Mouse (Mus musculus): Measurements from ENCODE around the gene Fgf14. TPM values are rescaled to one million over a fixed set of nuclear protein-coding genes. Genes with fewer than 3 reads are reported as not detected.
A peak's percentile ranks its signal among the peaks of the same experiment; 100 is the strongest.

Fgf14 gene
- polyA plus RNA-seq, 1 experiment from 2014 or later = 13.0 TPM

DNA sequence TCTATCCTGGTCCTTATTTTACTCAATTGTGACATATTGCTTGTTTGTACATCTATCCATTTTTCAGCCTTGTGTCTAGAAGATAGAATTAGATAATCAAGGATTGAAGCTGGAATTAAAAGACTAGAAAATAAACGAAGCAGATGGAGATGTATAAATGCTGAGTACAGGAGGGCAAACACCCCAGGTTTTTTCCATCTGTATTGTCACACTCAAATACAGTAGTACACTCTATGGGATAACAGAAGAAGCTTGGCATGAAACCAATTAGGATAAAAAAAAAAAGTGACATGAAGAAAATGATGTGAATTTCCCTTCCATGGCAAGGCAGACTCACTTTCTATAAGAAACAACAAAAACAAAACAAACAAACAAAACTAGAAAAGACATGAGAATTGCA, 429.4 kb downstream of the Fgf14 start:
- WGBS = 74% methylated on average over 1 of the region's 1 CpGs
- no peak for ATAC-seq (ENCODE audit: low FRiP score)

GRCm38 (mm10) chr14:124223445-124223844, 453.5 kb downstream of the Fgf14 start:
- H3K27ac ChIP-seq = no peak overlapping the region
- H3K36me3 ChIP-seq (replicated peaks) = no peaks in the 10 kb centered on the region
- no peak for ATAC-seq (ENCODE audit: low FRiP score)
- no peaks in the 10 kb centered on the region for H3K4me1 ChIP-seq
- H3K4me2 ChIP-seq = no peak overlapping the region
- H3K4me3 ChIP-seq (replicated peaks) = no peak overlapping the region
- no peaks in the 10 kb centered on the region for H3K27me3 ChIP-seq
- no peaks in the 10 kb centered on the region for H3K9me3 ChIP-seq
- no peak overlapping the region for H3K9ac ChIP-seq
- WGBS = 66% methylated on average over 2 of the region's 2 CpGs

More for the DNA sequence above, 429.4 kb downstream of the Fgf14 start:
- Histone ChIP-seq H3K9me3 (no peaks in the 10 kb centered on the region), H3K4me1 (no peaks in the 10 kb centered on the region), H3K4me2 (no peak overlapping the region), H3K36me3 (replicated peaks) (no peaks in the 10 kb centered on the region), H3K4me3 (replicated peaks) (no peak overlapping the region), H3K9ac (no peak overlapping the region), H3K27ac (no peak overlapping the region), H3K27me3 (no peaks in the 10 kb centered on the region)

DNA sequence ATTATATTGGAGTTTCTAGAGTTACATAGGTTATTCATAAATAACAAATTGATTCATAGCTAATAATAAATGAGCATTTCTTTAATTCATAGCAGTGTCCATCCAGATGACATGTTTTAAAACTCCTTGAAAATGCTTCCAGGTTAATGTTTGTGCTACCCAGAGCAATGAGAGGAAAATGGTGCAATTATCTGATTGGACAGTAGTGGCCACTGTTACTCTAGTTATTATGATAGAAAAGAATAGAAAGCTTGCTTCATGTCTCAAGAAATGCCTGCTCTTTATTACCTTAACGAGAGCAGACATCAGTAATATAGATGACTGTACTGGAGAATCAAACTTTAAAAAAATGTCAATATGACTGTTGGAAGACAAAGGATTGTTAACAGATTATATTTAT, 454.5 kb downstream of the Fgf14 start:
- ATAC-seq (ENCODE audit: low FRiP score) = peak; percentile 64
- no peaks in the 10 kb centered on the region for H3K36me3 ChIP-seq (replicated peaks)
- 21% methylated on average over 1 of the region's 1 CpGs for WGBS

GRCm38 (mm10) chr14:124220979-124221378, 455.9 kb downstream of the Fgf14 start:
- Histone ChIP-seq H3K36me3 (replicated peaks) (no peaks in the 10 kb centered on the region), H3K4me1 (no peaks in the 10 kb centered on the region), H3K27me3 (no peaks in the 10 kb centered on the region), H3K4me3 (replicated peaks) (no peak overlapping the region), H3K9me3 (no peaks in the 10 kb centered on the region), H3K4me2 (no peak overlapping the region), H3K27ac (no peak overlapping the region), H3K9ac (no peak overlapping the region)
- 72% methylated on average over 2 of the region's 2 CpGs for WGBS
- ATAC-seq (ENCODE audit: low FRiP score) = no peak

More for the DNA sequence above, 454.5 kb downstream of the Fgf14 start:
- no peaks in the 10 kb centered on the region for H3K4me1 ChIP-seq
- H3K9ac ChIP-seq = no peak overlapping the region
- H3K27ac ChIP-seq = no peak overlapping the region
- no peaks in the 10 kb centered on the region for H3K9me3 ChIP-seq
- H3K4me3 ChIP-seq (replicated peaks) = no peak overlapping the region
- H3K27me3 ChIP-seq = no peaks in the 10 kb centered on the region
- no peak overlapping the region for H3K4me2 ChIP-seq

DNA sequence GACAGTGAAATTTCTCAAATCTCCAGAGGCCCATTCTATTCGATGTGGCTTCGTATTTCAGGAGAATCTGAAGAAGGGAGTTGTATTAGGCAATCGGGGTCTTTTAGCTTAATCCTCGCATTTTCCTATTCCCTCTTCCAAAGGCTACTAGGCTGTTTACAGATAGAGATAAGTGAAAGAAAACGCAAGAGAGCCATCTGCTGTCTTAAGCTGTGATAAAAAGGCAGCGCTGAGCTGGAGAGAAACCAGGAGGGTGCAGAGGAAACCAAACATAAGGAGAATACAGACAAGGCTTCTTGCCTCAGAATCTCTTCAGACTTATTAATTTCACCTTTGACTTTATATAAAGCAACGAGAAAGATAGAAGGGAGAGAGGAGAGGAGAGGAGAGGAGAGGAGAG, 481.1 kb downstream of the Fgf14 start:
- no peak for ATAC-seq (ENCODE audit: low FRiP score)
- Histone ChIP-seq H3K4me1 (peaks cover 18% of the 10 kb centered on the region), H3K9ac (no peak overlapping the region), H3K4me3 (replicated peaks) (no peak overlapping the region), H3K27me3 (peaks cover 23% of the 10 kb centered on the region), H3K36me3 (replicated peaks) (no peaks in the 10 kb centered on the region), H3K9me3 (no peaks in the 10 kb centered on the region), H3K4me2 (no peak overlapping the region), H3K27ac (no peak overlapping the region)
- WGBS = 14% methylated on average over 7 of the region's 7 CpGs

GRCm38 (mm10) chr14:124195331-124195730, 481.6 kb downstream of the Fgf14 start:
- Histone ChIP-seq H3K36me3 (replicated peaks) (no peaks in the 10 kb centered on the region), H3K27me3 (peaks cover 23% of the 10 kb centered on the region), H3K9ac (no peak overlapping the region), H3K4me2 (no peak overlapping the region), H3K4me1 (peaks cover 18% of the 10 kb centered on the region), H3K27ac (no peak overlapping the region), H3K9me3 (no peaks in the 10 kb centered on the region), H3K4me3 (replicated peaks) (no peak overlapping the region)
- ATAC-seq (ENCODE audit: low FRiP score) = no peak
- 32% methylated on average over 10 of the region's 10 CpGs for WGBS

DNA sequence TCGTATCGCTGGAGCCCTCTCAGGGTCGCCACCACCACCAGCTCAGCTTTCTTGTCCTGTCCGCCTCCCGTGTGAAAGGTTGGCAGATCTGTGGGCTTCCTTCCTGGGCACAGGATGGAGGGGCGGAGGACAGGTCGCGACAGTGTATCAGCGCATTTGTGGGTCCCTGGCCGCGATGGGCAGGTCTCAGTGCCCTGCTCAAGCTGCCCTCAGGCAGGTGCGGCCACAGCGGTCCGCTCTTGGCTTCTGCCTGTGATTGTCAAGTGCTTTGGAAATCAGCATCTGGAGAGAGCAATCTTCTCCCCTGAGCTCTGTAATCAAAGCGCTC, 484.1 kb downstream of the Fgf14 start:
- peak overlapping the region; percentile 92 for H3K4me2 ChIP-seq
- H3K36me3 ChIP-seq (replicated peaks) = no peaks in the 10 kb centered on the region
- peak; percentile 57 for ATAC-seq (ENCODE audit: low FRiP score)
- H3K9me3 ChIP-seq = no peaks in the 10 kb centered on the region
- 4% methylated on average over 15 of the region's 15 CpGs for WGBS
- H3K27me3 ChIP-seq = peaks cover 23% of the 10 kb centered on the region
- H3K4me1 ChIP-seq = peaks cover 18% of the 10 kb centered on the region
- no peak overlapping the region; the same call in 1 of the 2 replicates for H3K27ac ChIP-seq
- H3K4me3 ChIP-seq (replicated peaks) = peak overlapping the region; percentile 51
- H3K9ac ChIP-seq = peak overlapping the region; percentile 61

- WGBS = under 1% methylated on average over 42 of the region's 42 CpGs
- peaks cover 18% of the 10 kb centered on the region for H3K4me1 ChIP-seq
- ATAC-seq (ENCODE audit: low FRiP score) = peak; percentile 91
- no peaks in the 10 kb centered on the region for H3K36me3 ChIP-seq (replicated peaks)
- H3K27me3 ChIP-seq = peaks cover 23% of the 10 kb centered on the region
- no peaks in the 10 kb centered on the region for H3K9me3 ChIP-seq
- peak overlapping the region; percentile 53; the same call in 1 of the 2 replicates for H3K27ac ChIP-seq
- H3K9ac ChIP-seq = peak overlapping the region; percentile 61
- peak overlapping the region; percentile 51 for H3K4me3 ChIP-seq (replicated peaks)
- peak overlapping the region; percentile 92 for H3K4me2 ChIP-seq
Measured at GRCm38 (mm10) chr14:124191913-124192814, 484.8 kb downstream of the Fgf14 start.

DNA sequence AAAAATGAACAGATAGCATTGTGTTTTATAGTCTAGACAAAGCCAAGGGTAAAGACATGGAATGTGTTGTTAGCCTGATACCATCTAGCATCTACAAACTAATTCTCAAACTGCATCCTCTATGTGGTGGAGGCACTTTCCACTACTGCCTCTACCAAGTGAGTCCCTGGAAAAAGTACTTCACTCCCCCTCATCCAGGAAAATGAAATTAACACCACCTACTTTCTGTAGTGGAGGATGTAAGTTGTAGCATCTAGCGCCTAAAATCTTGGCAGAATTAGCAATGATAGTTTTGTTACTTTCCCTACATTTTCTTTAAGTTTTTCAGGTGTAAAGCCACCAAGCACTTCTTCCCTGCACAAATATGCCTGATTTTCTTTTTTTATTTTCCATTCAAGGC, 496.7 kb downstream of the Fgf14 start:
- Histone ChIP-seq H3K9ac (no peak overlapping the region), H3K36me3 (replicated peaks) (no peaks in the 10 kb centered on the region), H3K27ac (no peak overlapping the region), H3K4me2 (no peak overlapping the region), H3K4me1 (no peaks in the 10 kb centered on the region), H3K4me3 (replicated peaks) (no peak overlapping the region), H3K9me3 (no peaks in the 10 kb centered on the region), H3K27me3 (no peaks in the 10 kb centered on the region)
- ATAC-seq (ENCODE audit: low FRiP score) = no peak
- 90% methylated on average over 1 of the region's 1 CpGs for WGBS

GRCm38 (mm10) chr14:124174111-124174510, 502.8 kb downstream of the Fgf14 start:
- no peak overlapping the region for H3K4me3 ChIP-seq (replicated peaks)
- 93% methylated on average over 1 of the region's 1 CpGs for WGBS

DNA sequence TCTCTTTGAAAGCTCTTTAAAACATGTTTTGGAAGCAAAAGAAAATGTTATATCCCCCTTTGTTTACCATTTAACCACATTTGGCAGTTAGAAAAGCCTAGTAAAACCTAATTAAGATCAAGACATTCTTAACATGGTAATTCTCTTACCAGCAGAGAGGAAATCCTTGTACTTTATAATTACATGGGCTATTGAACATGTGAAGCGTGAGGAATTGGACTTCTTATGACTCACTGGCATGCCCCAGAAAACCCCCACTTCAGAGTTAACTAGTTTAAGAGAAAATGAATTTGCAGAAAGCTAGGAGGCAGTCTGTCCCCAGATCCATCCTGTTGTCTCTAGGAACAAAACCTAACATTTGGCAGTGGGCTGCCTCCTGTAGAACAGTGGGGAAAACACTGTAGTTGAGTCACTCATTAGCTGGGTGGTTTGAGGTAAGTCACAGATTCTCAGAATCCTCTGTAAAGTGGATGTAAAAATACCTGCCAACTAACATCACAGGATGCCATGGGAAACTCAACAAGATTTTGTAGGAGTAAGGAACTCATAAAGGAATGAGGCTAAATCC, 513.2 kb downstream of the Fgf14 start:
- Histone ChIP-seq H3K4me1 (no peaks in the 10 kb centered on the region), H3K27me3 (no peaks in the 10 kb centered on the region), H3K36me3 (replicated peaks) (no peaks in the 10 kb centered on the region), H3K4me3 (replicated peaks) (no peak overlapping the region), H3K9ac (no peak overlapping the region), H3K4me2 (no peak overlapping the region), H3K27ac (no peak overlapping the region), H3K9me3 (no peaks in the 10 kb centered on the region)
- ATAC-seq (ENCODE audit: low FRiP score) = no peak
- 35% methylated on average over 1 of the region's 1 CpGs for WGBS

More at GRCm38 (mm10) chr14:124174111-124174510, 502.8 kb downstream of the Fgf14 start:
- no peak overlapping the region for H3K4me2 ChIP-seq
- no peaks in the 10 kb centered on the region for H3K4me1 ChIP-seq
- H3K36me3 ChIP-seq (replicated peaks) = no peaks in the 10 kb centered on the region
- H3K27ac ChIP-seq = no peak overlapping the region
- no peaks in the 10 kb centered on the region for H3K27me3 ChIP-seq
- H3K9ac ChIP-seq = no peak overlapping the region
- no peaks in the 10 kb centered on the region for H3K9me3 ChIP-seq
- no peak for ATAC-seq (ENCODE audit: low FRiP score)

GRCm38 (mm10) chr14:124147378-124147777, 529.5 kb downstream of the Fgf14 start:
- ATAC-seq (ENCODE audit: low FRiP score) = no peak
- no peak overlapping the region for H3K27ac ChIP-seq
- H3K9me3 ChIP-seq = no peaks in the 10 kb centered on the region
- no peaks in the 10 kb centered on the region for H3K4me1 ChIP-seq
- no peak overlapping the region for H3K4me3 ChIP-seq (replicated peaks)
- H3K4me2 ChIP-seq = no peak overlapping the region
- H3K27me3 ChIP-seq = no peaks in the 10 kb centered on the region
- H3K9ac ChIP-seq = no peak overlapping the region
- no peaks in the 10 kb centered on the region for H3K36me3 ChIP-seq (replicated peaks)
